Mouse (Mus musculus): ENCODE measurements around the gene Stard13. TPM values are rescaled to one million over a fixed set of nuclear protein-coding genes. Genes with fewer than 3 reads are reported as not detected.

The Stard13 gene
- 3.7 and 4.8 TPM in 2 replicates for polyA plus RNA-seq (2021; fragmentation: Nextera tagmentation)
- long read RNA-seq, experiment 1, partial matches to known transcripts, result 1 of 2 reads
- long read RNA-seq, experiment 1, other reads (novel, unspliced or antisense), result 1 of 2 reads
- long read RNA-seq, experiment 2, full-length matches to known transcripts, result 2 of 21 reads
- long read RNA-seq, experiment 2, partial matches to known transcripts, result 10 of 21 reads
- long read RNA-seq, experiment 2, other reads (novel, unspliced or antisense), result 9 of 21 reads

GRCm38 (mm10) chr5:151233400-151234031 is at the start of gene Stard13:
TSS of gene Stard13 (minus strand) at chr5:151233836.

Other genes starting within 250 kb of the Stard13 start
- not detected in 2 replicates for gene Gm42906, start 194.3 kb upstream of the Stard13 start, polyA plus RNA-seq (2021; fragmentation: Nextera tagmentation)

All from layer of hippocampus, adult 6 months (tissue).